ENCODE assay signal across 26 mouse cellular contexts in genomic region chr9:96746527-96746926, GRCm38 (mm10).
"Had no signal": no experiment of that assay in that cellular context is flagged by ENCODE, and none has a peak within 500 bp of the region (broad histone marks: within the 10 kb centered on the region; RNA-seq: fewer than 3 reads in every experiment).

No protein-coding gene starts in this region.

- H3K4me2 ChIP-seq: embryonic facial prominence, embryonic 12.5 days; embryonic facial prominence, embryonic 13.5 days; embryonic facial prominence, embryonic 15.5 days; forebrain, embryonic 12.5 days; forebrain, embryonic 13.5 days had no signal

- H3K36me3 ChIP-seq: embryonic facial prominence, embryonic 10.5 days; embryonic facial prominence, embryonic 12.5 days; embryonic facial prominence, embryonic 13.5 days; embryonic facial prominence, embryonic 15.5 days; forebrain, embryonic 12.5 days had no signal

- ATAC-seq: forebrain, embryonic 13.5 days; forebrain, embryonic 14.5 days; forebrain, embryonic 16.5 days; forebrain, postnatal 0 days had no signal

- DNase-seq: cerebellum, adult 8-10 months; cerebellum, adult 9-10 months; cerebellum, adult 9-11 months; cerebellum, postnatal 14 days; cerebellum, postnatal 25 days; cerebellum, postnatal 36 days; embryo, embryonic 11 days; forebrain, postnatal 0 days; gastrocnemius, adult 2 months; gastrocnemius, postnatal 10 days; gastrocnemius, postnatal 14 days; gastrocnemius, postnatal 25 days; gastrocnemius, postnatal 36 days; heart, adult 11 months; heart, adult 2 months had no signal

- H3K4me1 ChIP-seq: embryonic facial prominence, embryonic 10.5 days; embryonic facial prominence, embryonic 12.5 days; embryonic facial prominence, embryonic 13.5 days; embryonic facial prominence, embryonic 15.5 days; forebrain, embryonic 10.5 days; forebrain, embryonic 13.5 days had no signal

- H3K9me3 ChIP-seq: embryonic facial prominence, embryonic 13.5 days; embryonic facial prominence, embryonic 15.5 days; forebrain, embryonic 10.5 days; forebrain, embryonic 12.5 days; forebrain, embryonic 13.5 days; heart, embryonic 10.5 days had no signal

- H3K27me3 ChIP-seq: embryonic facial prominence, embryonic 12.5 days; embryonic facial prominence, embryonic 13.5 days; embryonic facial prominence, embryonic 15.5 days; forebrain, embryonic 12.5 days; forebrain, embryonic 13.5 days had no signal

- H3K9ac ChIP-seq: embryonic facial prominence, embryonic 12.5 days; embryonic facial prominence, embryonic 13.5 days; embryonic facial prominence, embryonic 15.5 days; forebrain, embryonic 12.5 days; forebrain, embryonic 13.5 days; forebrain, postnatal 0 days had no signal

- H3K4me3 ChIP-seq: embryonic facial prominence, embryonic 10.5 days; embryonic facial prominence, embryonic 12.5 days; embryonic facial prominence, embryonic 13.5 days; embryonic facial prominence, embryonic 15.5 days; erythroblast, embryonic 14.5 days; forebrain, embryonic 10.5 days; forebrain, embryonic 12.5 days; forebrain, embryonic 13.5 days; gastrocnemius, adult 2 months; heart, adult 2 months; heart, embryonic 10.5 days had no signal

- H3K27ac ChIP-seq: embryonic facial prominence, embryonic 10.5 days; embryonic facial prominence, embryonic 12.5 days; embryonic facial prominence, embryonic 13.5 days; embryonic facial prominence, embryonic 15.5 days; forebrain, embryonic 10.5 days; forebrain, embryonic 12.5 days; forebrain, embryonic 13.5 days; gastrocnemius, adult 2 months; heart, adult 2 months; heart, embryonic 10.5 days had no signal
